Mouse (Mus musculus) heart, postnatal 0 days (tissue): ENCODE measurements around the gene Ptprt. TPM values are rescaled to one million over a fixed set of nuclear protein-coding genes. Genes with fewer than 3 reads are reported as not detected.
A peak's percentile ranks its signal among the peaks of the same experiment; 100 is the strongest.

ENCODE experiments used
- ATAC-seq: fragments of 200-750 bp; cut with Nextera tagmentation; 2 replicates; pipeline ENCODE4 v1.8.0; 2017; ENCODE audit warnings: low read depth, moderate number of reproducible peaks, moderate library complexity; ENCODE audit not compliant: insufficient read depth
- DNase-seq: peaks from one replicate; pipeline ENCODE4 v3.0.0-alpha.2; 2016; ENCODE audit warnings: low spot score
- H3K27ac ChIP-seq: fragments of 300-500 bp; sonication (generic); 2 replicates; pipeline ENCODE4 v1.5.1; 2014; ENCODE audit warnings: low read depth, mild to moderate bottlenecking
- H3K27me3 ChIP-seq: fragments of 300-500 bp; sonication (generic); 2 replicates; pipeline ENCODE4 v1.6.1; 2014; ENCODE audit warnings: low read length, mixed read lengths; ENCODE audit not compliant: control insufficient read depth, insufficient read depth
- H3K36me3 ChIP-seq: fragments of 300-500 bp; sonication (generic); replicated peaks from 2 replicates; pipeline ENCODE4 v1.6.1; 2014; ENCODE audit warnings: low read length, mixed read lengths; ENCODE audit not compliant: control insufficient read depth, insufficient read depth
- H3K4me1 ChIP-seq: fragments of 300-500 bp; sonication (generic); 2 replicates; pipeline ENCODE4 v1.6.1; 2014; ENCODE audit warnings: antibody characterized with exemption; ENCODE audit not compliant: control insufficient read depth, insufficient read depth
- H3K4me2 ChIP-seq: fragments of 300-500 bp; sonication (generic); 2 replicates; pipeline ENCODE4 v1.6.1; 2014; ENCODE audit warnings: low read depth, mild to moderate bottlenecking, low read length, moderate library complexity
- H3K4me3 ChIP-seq: fragments of 300-500 bp; sonication (generic); 2 replicates; pipeline ENCODE4 v1.5.1; 2014; ENCODE audit warnings: low read depth, low read length
- H3K9ac ChIP-seq: fragments of 300-500 bp; sonication (generic); replicated peaks from 2 replicates; pipeline ENCODE4 v1.6.1; 2014; ENCODE audit warnings: low read depth, low read length, mixed read lengths
- H3K9me3 ChIP-seq: fragments of 300-500 bp; sonication (generic); replicated peaks from 2 replicates; pipeline ENCODE4 v1.6.1; 2016; ENCODE audit warnings: low read length; ENCODE audit not compliant: control insufficient read depth
- CTCF ChIP-seq: IDR thresholded peaks from 2 replicates; pipeline ENCODE4 v1.5.1; 2016; ENCODE audit warnings: antibody characterized with exemption, control low read depth, low read depth
- EP300 ChIP-seq: IDR thresholded peaks from 2 replicates; pipeline ENCODE4 v1.6.1; 2016; ENCODE audit warnings: antibody characterized with exemption, low read depth
- WGBS: fragments of 180-500 bp; shearing (Covaris S2); extraction: QIAGEN DNeasy Blood & Tissue Kit; methylation state at CpG from one replicate; pipeline ENCODE4 v1.1.7; 2014; 5-methylcytosine and 5-hydroxymethylcytosine counted together
- polyA plus RNA-seq: library from polyadenylated mRNA; unstranded; fragments of >200 nt; fragmentation: Nextera tagmentation; extraction: Ambion mirVana; gene quantifications from 2 replicates; pipeline ENCODE4 v1.2.1, GENCODE M21; 2015
- total RNA-seq: library from RNA; depleted of rRNA; stranded (reverse); fragments of >200 nt; gene quantifications from 2 replicates; pipeline ENCODE4 v1.2.3, GENCODE M21; 2014; ENCODE audit warnings: low replicate concordance

Ptprt gene
- total and polyA plus RNA-seq, 2 experiments from 2014 or later: 0.08 to 0.55 TPM

- DNase-seq (no peak), ATAC-seq (no peak)
- 79% methylated on average over 1 of the region's 1 CpGs for WGBS
- Histone ChIP-seq H3K9me3 (no peaks in the 10 kb centered on the region), H3K27me3 (no peaks in the 10 kb centered on the region), H3K27ac (no peak overlapping the region), H3K4me3 (no peak overlapping the region), H3K4me2 (no peak overlapping the region), H3K36me3 (no peaks in the 10 kb centered on the region), H3K9ac (no peak overlapping the region), H3K4me1 (no peaks in the 10 kb centered on the region)
- no peak for TF ChIP-seq EP300
- no peak for TF ChIP-seq CTCF
Measured at GRCm38 (mm10) chr2:162080717-162081398, 580.1 kb downstream of the Ptprt start.

DNA sequence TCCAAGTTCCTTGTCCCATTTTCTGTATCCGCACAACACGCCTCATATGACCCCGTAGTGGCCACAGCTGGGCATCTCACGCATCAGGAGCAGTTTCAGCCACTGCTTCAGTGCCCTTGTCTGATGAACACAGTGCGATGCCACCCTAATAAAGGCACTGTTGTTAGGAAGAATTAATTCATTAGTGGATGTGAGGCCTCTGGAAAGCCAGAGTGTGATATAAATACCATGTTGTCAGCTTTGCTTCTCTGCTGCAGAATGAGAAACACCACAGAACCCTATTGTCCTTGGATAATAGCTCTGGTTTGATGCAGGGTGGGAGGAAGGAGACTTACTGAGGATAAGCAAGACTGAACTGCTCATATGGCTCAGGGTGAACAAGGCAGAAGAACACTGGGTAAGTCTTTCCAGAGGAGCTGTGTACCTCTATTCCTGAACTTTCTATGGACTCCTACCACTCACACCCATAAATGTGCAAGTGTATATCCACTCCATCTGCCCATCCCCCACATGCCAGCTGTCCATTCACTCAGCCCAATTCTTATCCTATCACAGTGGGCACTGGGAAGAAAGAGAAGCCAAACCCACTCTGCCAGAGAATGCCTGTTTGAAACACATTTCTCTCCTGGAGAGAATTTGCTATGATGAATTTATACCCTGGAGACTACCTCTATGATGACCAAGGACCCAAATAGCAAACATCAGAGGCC is 582.2 kb downstream of the Ptprt start:
- no peak for DNase-seq
- Histone ChIP-seq H3K4me2 (no peak overlapping the region), H3K36me3 (no peaks in the 10 kb centered on the region), H3K27me3 (no peaks in the 10 kb centered on the region), H3K9ac (no peak overlapping the region), H3K27ac (no peak overlapping the region), H3K4me3 (no peak overlapping the region), H3K9me3 (no peaks in the 10 kb centered on the region), H3K4me1 (no peaks in the 10 kb centered on the region)
- ATAC-seq: no peak
- 80% methylated on average over 5 of the region's 5 CpGs for WGBS
- no peak for TF ChIP-seq EP300
- no peak for TF ChIP-seq CTCF

DNA sequence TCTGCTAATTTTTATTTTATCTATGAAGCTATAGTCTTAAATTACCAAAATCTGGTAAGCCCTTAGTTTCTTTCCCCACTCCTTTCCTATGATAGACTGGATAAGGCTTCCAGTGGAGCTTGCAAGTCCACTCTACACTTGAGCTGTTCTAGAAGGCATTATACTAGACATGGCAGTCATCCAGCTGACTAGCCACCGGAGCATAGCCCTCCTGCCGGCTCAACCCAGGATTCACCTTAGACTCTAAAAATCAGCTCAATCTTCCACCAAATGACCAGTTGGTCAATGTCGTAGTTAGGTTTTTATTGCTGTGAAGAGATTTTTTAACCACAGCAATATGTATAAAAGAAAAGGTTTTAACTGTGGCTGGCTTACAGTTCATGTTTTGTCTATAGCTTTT is 608.1 kb downstream of the Ptprt start:
- H3K9me3 ChIP-seq: no peaks in the 10 kb centered on the region
- DNase-seq (no peak), ATAC-seq (no peak)
- H3K27me3 ChIP-seq: no peaks in the 10 kb centered on the region
- H3K4me3 ChIP-seq: no peak overlapping the region
- 89% methylated on average over 3 of the region's 3 CpGs for WGBS
- no peaks in the 10 kb centered on the region for H3K36me3 ChIP-seq
- no peak overlapping the region for H3K9ac ChIP-seq
- H3K4me2 ChIP-seq: no peak overlapping the region
- TF ChIP-seq CTCF (no peak), EP300 (no peak)
- H3K4me1 ChIP-seq: no peaks in the 10 kb centered on the region
- no peak overlapping the region for H3K27ac ChIP-seq

DNA sequence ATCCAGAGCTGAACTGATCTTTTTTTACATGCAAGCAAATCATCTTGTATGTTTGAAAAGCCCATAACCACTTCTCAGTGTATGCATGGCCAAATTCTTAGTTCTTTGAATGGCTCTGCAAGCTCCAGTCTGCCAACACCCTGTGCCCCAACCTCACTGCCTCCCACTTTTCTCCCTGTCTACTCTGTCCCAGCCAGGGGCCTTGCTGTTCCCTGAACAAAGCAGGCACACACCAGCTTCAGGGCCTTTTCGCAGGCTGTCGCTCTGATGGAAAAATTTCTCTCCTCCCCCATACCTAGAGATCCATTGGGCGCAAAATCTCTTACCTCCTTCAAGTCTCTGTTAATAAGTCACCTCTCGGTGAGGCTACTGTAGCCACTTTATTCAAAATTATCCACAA is 610.7 kb downstream of the Ptprt start:
- DNase-seq (no peak), ATAC-seq (no peak)
- no peaks in the 10 kb centered on the region for H3K36me3 ChIP-seq
- 81% methylated on average over 4 of the region's 4 CpGs for WGBS
- H3K4me2 ChIP-seq: no peak overlapping the region
- no peak overlapping the region for H3K27ac ChIP-seq
- H3K4me1 ChIP-seq: no peaks in the 10 kb centered on the region
- no peak overlapping the region for H3K9ac ChIP-seq
- no peaks in the 10 kb centered on the region for H3K9me3 ChIP-seq
- no peak for TF ChIP-seq CTCF
- no peaks in the 10 kb centered on the region for H3K27me3 ChIP-seq
- no peak overlapping the region for H3K4me3 ChIP-seq

GRCm38 (mm10) chr2:162035615-162036014 is 625.3 kb downstream of the Ptprt start:
- no peaks in the 10 kb centered on the region for H3K4me1 ChIP-seq
- no peak overlapping the region for H3K4me2 ChIP-seq
- H3K9ac ChIP-seq: no peak overlapping the region
- H3K27me3 ChIP-seq: no peaks in the 10 kb centered on the region
- H3K27ac ChIP-seq: no peak overlapping the region
- no peak for DNase-seq
- no peak overlapping the region for H3K4me3 ChIP-seq
- WGBS: 55% methylated on average over 4 of the region's 4 CpGs
- no peak for ATAC-seq
- H3K36me3 ChIP-seq: no peaks in the 10 kb centered on the region
- TF ChIP-seq CTCF (no peak), EP300 (no peak)
- no peaks in the 10 kb centered on the region for H3K9me3 ChIP-seq

DNA sequence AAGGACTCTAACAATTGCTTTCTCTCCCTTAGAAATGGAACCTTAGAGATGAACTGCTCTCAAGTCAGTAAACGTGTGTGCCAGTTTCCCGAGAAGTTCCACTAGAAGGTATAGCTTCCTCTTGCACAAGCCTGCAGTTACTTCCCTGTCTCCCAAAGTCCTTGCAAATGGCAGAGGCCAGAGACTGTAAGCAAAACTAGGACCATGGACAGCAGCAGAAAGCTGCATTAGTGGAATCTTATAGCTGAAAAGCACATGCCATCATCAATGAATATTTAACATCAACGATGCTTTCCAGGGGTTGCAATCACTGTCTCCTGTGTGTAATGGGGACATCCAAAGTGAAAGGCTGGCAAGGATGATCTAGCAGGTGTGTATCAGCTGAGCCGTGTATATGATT is 629.3 kb downstream of the Ptprt start:
- no peak overlapping the region for H3K4me3 ChIP-seq
- no peak overlapping the region for H3K27ac ChIP-seq
- no peak overlapping the region for H3K9ac ChIP-seq
- no peak for TF ChIP-seq CTCF
- no peak for TF ChIP-seq EP300
- no peaks in the 10 kb centered on the region for H3K9me3 ChIP-seq
- H3K27me3 ChIP-seq: no peaks in the 10 kb centered on the region
- H3K4me1 ChIP-seq: no peaks in the 10 kb centered on the region
- no peaks in the 10 kb centered on the region for H3K36me3 ChIP-seq
- WGBS: 55% methylated on average over 4 of the region's 4 CpGs
- peak; percentile 7 for DNase-seq
- no peak for ATAC-seq
- no peak overlapping the region for H3K4me2 ChIP-seq
